Mouse (Mus musculus) intestine, embryonic 15.5 days (tissue): Measurements from ENCODE around the gene Ndufa8. TPM values are rescaled to one million over a fixed set of nuclear protein-coding genes. Genes with fewer than 3 reads are reported as not detected.

Source experiments
- ATAC-seq: fragments of 200-750 bp; cut with Nextera tagmentation; 2 replicates; pipeline ENCODE4 v1.8.0; 2017; ENCODE audit warnings: moderate TSS enrichment, moderate library complexity
- H3K27ac ChIP-seq: fragments of 300-500 bp; sonication (generic); 2 replicates; pipeline ENCODE4 v1.5.1; 2015; ENCODE audit warnings: mild to moderate bottlenecking, inconsistent platforms
- H3K27me3 ChIP-seq: fragments of 300-500 bp; sonication (generic); replicated peaks from 2 replicates; pipeline ENCODE4 v1.6.1; 2015; ENCODE audit warnings: inconsistent platforms
- H3K36me3 ChIP-seq: fragments of 300-500 bp; sonication (generic); 2 replicates; pipeline ENCODE4 v1.6.1; 2015; ENCODE audit warnings: inconsistent platforms
- H3K4me1 ChIP-seq: fragments of 300-500 bp; sonication (generic); replicated peaks from 2 replicates; pipeline ENCODE4 v1.6.1; 2015; ENCODE audit warnings: inconsistent platforms
- H3K4me2 ChIP-seq: fragments of 300-500 bp; sonication (generic); replicated peaks from 2 replicates; pipeline ENCODE4 v1.6.1; 2015; ENCODE audit warnings: mild to moderate bottlenecking, inconsistent platforms
- H3K4me3 ChIP-seq: fragments of 300-500 bp; sonication (generic); replicated peaks from 2 replicates; pipeline ENCODE4 v1.5.1; 2015; ENCODE audit warnings: inconsistent platforms
- H3K9ac ChIP-seq: fragments of 300-500 bp; sonication (generic); 2 replicates; pipeline ENCODE4 v1.6.1; 2015; ENCODE audit warnings: inconsistent platforms
- H3K9me3 ChIP-seq: fragments of 300-500 bp; sonication (generic); 2 replicates; pipeline ENCODE4 v1.6.1; 2016; ENCODE audit warnings: inconsistent platforms
- WGBS: fragments of 180-500 bp; shearing (Covaris S2); methylation state at CpG from one replicate; pipeline ENCODE4 v1.1.7; 2015; 5-methylcytosine and 5-hydroxymethylcytosine counted together
- polyA plus RNA-seq: library from polyadenylated mRNA; unstranded; fragments of >200 nt; fragmentation: Nextera tagmentation; extraction: Ambion mirVana; gene quantifications from 2 replicates; pipeline ENCODE4 v1.2.1, GENCODE M21; 2015

Ndufa8 gene
- polyA plus RNA-seq, 1 experiment from 2014 or later: 288 TPM

DNA sequence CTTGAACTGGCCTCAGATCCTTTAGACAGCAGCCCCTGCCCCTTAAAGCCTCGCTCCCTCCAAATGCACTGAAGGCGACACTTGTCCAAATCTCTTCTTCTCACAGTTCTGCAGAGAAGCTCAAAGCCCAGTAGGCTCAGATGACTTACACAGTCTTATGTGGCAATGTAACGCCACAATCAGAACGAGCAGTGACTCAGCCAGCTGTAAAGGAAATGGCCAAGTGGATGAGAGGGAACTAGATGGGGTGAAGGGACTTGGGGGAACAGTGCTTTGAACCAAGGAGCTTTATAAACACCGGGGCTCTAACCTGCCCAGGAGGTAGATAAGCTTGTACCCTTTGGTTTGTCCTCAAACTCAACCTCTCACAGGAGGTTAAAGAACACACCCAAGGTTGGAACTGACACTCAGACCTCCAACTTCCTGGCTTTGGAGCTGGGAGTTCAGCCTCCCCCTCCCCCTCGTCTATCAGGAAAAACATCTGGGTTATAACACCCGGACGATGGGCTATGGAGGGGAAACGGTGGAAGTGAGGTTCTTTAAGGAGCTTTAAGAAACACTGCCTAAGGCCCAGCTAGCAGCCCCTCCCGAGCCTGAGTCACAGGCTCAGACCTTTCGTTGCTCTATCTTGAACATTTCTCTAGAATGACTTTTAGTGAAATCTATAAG lies 13.7 kb downstream of the Ndufa8 start:
- no peak overlapping the region for H3K9ac ChIP-seq
- H3K4me2 ChIP-seq: no peak overlapping the region
- 56% methylated on average over 11 of the region's 11 CpGs for WGBS
- no peaks in the 10 kb centered on the region for H3K9me3 ChIP-seq
- ATAC-seq: peak; percentile 47; the same call in 1 of the 2 replicates
- 0 out of 2 replicates have a peak, but pooled peaks cover 3% of the 10 kb centered on the region for H3K4me1 ChIP-seq
- no peak overlapping the region for H3K4me3 ChIP-seq
- H3K27me3 ChIP-seq: no peaks in the 10 kb centered on the region
- peaks cover 10% of the 10 kb centered on the region; the same call in 1 of the 2 replicates for H3K36me3 ChIP-seq
- no peak overlapping the region for H3K27ac ChIP-seq

DNA sequence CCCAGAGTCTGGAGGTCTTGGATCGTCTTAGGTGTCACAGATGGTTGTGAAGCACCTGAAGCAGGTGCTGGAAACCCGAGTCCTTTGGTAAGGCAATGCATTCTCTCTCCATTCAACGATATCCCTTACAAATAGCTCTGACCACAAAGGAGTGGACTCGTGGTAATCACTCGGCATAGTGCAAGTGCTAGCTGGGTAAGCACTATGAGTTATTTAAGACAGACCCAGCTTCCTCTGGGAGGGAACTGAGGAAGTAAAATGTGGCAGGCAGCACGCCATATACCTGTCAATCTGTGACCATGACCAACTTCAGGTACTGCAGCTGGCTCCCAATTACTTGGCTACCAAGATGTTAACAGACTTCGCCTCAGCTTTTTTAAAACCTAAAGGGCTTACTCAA lies 14.3 kb downstream of the Ndufa8 start:
- Histone ChIP-seq H3K36me3 (peaks cover 10% of the 10 kb centered on the region; the same call in 1 of the 2 replicates), H3K4me1 (0 out of 2 replicates have a peak, but pooled peaks cover 3% of the 10 kb centered on the region), H3K9ac (no peak overlapping the region), H3K27ac (no peak overlapping the region), H3K27me3 (no peaks in the 10 kb centered on the region), H3K4me3 (no peak overlapping the region), H3K4me2 (no peak overlapping the region), H3K9me3 (no peaks in the 10 kb centered on the region)
- WGBS: 85% methylated on average over 7 of the region's 7 CpGs
- no peak for ATAC-seq

DNA sequence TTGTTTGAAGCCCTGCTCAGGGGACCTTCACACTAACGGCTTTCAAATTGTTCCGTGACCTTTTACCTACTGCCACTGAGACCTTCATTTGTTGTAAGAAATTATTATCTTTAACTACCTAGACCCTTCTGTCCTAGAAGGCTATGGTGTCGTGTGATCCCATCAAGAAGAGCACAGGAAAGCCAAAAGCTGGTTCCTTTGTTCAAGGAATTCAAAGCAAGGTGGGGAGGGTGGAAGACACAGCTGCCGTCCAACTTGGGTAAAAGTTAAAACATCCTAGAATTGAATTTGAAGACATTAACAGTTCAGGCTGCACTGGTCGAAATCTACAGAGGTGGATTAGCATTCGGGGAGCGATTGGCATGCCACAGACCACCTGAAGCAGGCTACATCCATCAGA lies 15.2 kb downstream of the Ndufa8 start:
- H3K9me3 ChIP-seq: no peaks in the 10 kb centered on the region
- WGBS: 76% methylated on average over 7 of the region's 7 CpGs
- H3K9ac ChIP-seq: no peak overlapping the region
- no peak for ATAC-seq
- H3K27ac ChIP-seq: no peak overlapping the region
- 0 out of 2 replicates have a peak, but pooled peaks cover 7% of the 10 kb centered on the region for H3K36me3 ChIP-seq
- H3K27me3 ChIP-seq: no peaks in the 10 kb centered on the region
- H3K4me1 ChIP-seq: 0 out of 2 replicates have a peak, but pooled peaks cover 3% of the 10 kb centered on the region
- H3K4me3 ChIP-seq: no peak overlapping the region
- no peak overlapping the region for H3K4me2 ChIP-seq

GRCm38 (mm10) chr2:36032884-36033283 lies 16.3 kb downstream of the Ndufa8 start:
- Histone ChIP-seq H3K9me3 (no peaks in the 10 kb centered on the region), H3K27me3 (no peaks in the 10 kb centered on the region), H3K9ac (no peak overlapping the region), H3K36me3 (0 out of 2 replicates have a peak, but pooled peaks cover 5% of the 10 kb centered on the region), H3K4me3 (no peak overlapping the region), H3K27ac (no peak overlapping the region), H3K4me1 (0 out of 2 replicates have a peak, but pooled peaks cover 3% of the 10 kb centered on the region), H3K4me2 (no peak overlapping the region)
- no peak for ATAC-seq
- WGBS: 77% methylated on average over 7 of the region's 7 CpGs

DNA sequence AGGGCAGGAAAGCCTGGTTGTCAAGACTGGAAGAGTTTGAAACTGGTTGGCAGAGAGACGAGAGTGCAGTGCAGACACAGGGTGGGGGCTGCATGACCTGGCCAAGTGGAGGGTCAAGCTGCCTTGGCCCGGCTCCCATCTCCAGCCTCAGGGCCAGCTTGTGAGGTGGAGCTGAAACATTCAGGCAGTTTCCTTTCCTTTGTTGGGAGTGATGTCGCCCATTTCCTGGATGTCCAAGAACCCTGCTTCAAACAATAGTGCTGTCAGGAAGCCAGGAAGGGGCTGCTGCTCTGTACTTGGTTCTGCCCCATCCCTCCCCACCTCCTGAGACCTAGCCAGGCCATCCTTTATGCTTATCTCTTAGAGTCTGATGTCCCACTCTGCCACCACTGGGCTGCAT lies 25.9 kb downstream of the Ndufa8 start:
- 60% methylated on average over 3 of the region's 3 CpGs for WGBS
- H3K9me3 ChIP-seq: no peaks in the 10 kb centered on the region
- H3K4me3 ChIP-seq: no peak overlapping the region
- H3K27ac ChIP-seq: no peak overlapping the region
- no peak overlapping the region for H3K9ac ChIP-seq
- H3K27me3 ChIP-seq: peaks cover 6% of the 10 kb centered on the region; the same call in 1 of the 2 replicates
- no peak for ATAC-seq
- H3K36me3 ChIP-seq: no peaks in the 10 kb centered on the region
- H3K4me2 ChIP-seq: no peak overlapping the region
- no peaks in the 10 kb centered on the region for H3K4me1 ChIP-seq

- no peak overlapping the region for H3K27ac ChIP-seq
- H3K4me2 ChIP-seq: peak overlapping the region; percentile 48
- H3K9me3 ChIP-seq: no peaks in the 10 kb centered on the region
- no peaks in the 10 kb centered on the region for H3K36me3 ChIP-seq
- peaks cover 6% of the 10 kb centered on the region; the same call in 1 of the 2 replicates for H3K27me3 ChIP-seq
- no peak overlapping the region for H3K9ac ChIP-seq
- WGBS: 7% methylated on average over 30 of the region's 32 CpGs
- no peaks in the 10 kb centered on the region for H3K4me1 ChIP-seq
- ATAC-seq: peak; percentile 51
- peak overlapping the region; percentile 13; the same call in 1 of the 2 replicates for H3K4me3 ChIP-seq
Observed at GRCm38 (mm10) chr2:36021385-36022159, 27.6 kb downstream of the Ndufa8 start.

DNA sequence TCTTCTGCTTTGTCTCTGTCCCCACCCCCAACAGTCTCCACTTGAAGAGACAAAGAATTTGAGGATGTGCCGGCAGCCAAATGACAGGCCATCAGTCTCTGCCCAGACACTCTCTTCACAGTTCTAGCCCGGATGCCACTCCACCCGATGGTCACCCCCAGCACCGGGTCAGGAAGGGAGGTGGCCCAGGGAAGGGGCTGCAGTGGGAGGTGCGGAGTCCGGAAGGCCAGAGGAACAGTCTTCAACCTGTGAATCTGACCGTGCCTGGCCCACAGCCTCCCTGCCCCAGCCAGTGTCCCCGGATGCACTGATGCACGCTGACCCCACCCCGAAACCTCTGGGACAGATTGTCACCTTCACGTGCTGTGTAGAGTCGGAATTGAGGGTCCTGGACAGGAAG lies 36.2 kb downstream of the Ndufa8 start:
- no peak overlapping the region for H3K9ac ChIP-seq
- no peak overlapping the region for H3K4me2 ChIP-seq
- WGBS: 62% methylated on average over 12 of the region's 12 CpGs
- ATAC-seq: no peak
- H3K9me3 ChIP-seq: no peaks in the 10 kb centered on the region
- H3K27me3 ChIP-seq: peaks cover 22% of the 10 kb centered on the region
- H3K27ac ChIP-seq: no peak overlapping the region
- H3K4me3 ChIP-seq: no peak overlapping the region
- no peaks in the 10 kb centered on the region for H3K36me3 ChIP-seq
- H3K4me1 ChIP-seq: peaks cover 7% of the 10 kb centered on the region

DNA sequence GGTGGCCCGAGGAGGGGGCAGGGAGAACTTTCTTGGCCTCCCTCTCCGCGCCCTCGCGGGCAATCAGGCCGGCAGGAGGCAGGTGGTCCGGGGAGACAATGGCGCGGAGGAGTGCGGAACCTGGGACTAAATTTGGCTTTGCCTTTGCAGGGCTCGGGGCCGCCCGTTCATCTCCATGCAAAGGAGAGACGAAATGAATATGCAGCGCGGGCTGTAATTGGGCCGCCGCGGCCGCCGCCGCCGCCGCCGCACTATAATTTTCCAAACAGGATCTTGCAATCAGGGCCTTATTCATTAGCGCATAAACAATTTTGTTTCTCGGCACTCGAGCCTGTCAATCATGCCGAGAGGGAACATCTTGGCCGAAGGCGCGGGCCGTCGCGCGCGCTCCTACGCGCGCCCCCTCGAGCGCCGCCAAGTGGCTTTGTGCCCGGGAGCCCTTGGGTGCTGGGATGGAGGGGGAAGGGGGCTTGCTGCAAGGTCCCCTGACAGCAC lies 37.8 kb downstream of the Ndufa8 start:
- Histone ChIP-seq H3K9ac (peak overlapping the region; percentile 48), H3K27me3 (peaks cover 22% of the 10 kb centered on the region), H3K36me3 (no peaks in the 10 kb centered on the region), H3K27ac (no peak overlapping the region), H3K4me1 (peaks cover 7% of the 10 kb centered on the region), H3K4me3 (peak overlapping the region; percentile 42), H3K4me2 (peak overlapping the region; percentile 91), H3K9me3 (no peaks in the 10 kb centered on the region)
- under 1% methylated on average over 44 of the region's 44 CpGs for WGBS
- ATAC-seq: peak; percentile 37

DNA sequence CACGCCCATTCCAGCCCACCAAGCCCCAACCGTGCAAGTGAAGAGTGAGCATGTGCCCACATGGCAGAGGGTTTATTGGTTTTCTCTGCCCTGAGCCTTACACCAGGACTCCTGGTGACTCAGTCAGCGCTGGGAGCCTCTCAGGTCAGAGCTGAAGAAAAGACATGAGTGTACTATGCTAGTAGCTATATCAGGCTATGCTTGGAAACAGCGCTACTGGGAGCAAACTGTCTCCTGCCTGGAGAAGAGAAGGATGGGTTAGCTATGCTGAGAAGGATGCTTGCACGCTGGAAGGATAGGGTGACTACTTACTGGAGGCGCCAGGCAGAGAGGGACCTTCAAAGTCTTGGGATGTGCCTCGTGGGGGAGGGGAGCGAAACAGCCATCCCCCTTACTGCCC lies 38.6 kb downstream of the Ndufa8 start:
- Histone ChIP-seq H3K27me3 (peaks cover 22% of the 10 kb centered on the region), H3K9me3 (no peaks in the 10 kb centered on the region), H3K4me2 (no peak overlapping the region; the same call in 1 of the 2 replicates), H3K27ac (no peak overlapping the region), H3K4me1 (peaks cover 7% of the 10 kb centered on the region), H3K36me3 (no peaks in the 10 kb centered on the region), H3K4me3 (0 out of 2 replicates have a peak overlapping the region, but pooled peaks have one; percentile 42), H3K9ac (no peak overlapping the region)
- 51% methylated on average over 8 of the region's 8 CpGs for WGBS
- ATAC-seq: no peak

GRCm38 (mm10) chr2:36009386-36009785 lies 39.8 kb downstream of the Ndufa8 start:
- H3K4me1 ChIP-seq: peaks cover 7% of the 10 kb centered on the region
- 25% methylated on average over 4 of the region's 4 CpGs for WGBS

DNA sequence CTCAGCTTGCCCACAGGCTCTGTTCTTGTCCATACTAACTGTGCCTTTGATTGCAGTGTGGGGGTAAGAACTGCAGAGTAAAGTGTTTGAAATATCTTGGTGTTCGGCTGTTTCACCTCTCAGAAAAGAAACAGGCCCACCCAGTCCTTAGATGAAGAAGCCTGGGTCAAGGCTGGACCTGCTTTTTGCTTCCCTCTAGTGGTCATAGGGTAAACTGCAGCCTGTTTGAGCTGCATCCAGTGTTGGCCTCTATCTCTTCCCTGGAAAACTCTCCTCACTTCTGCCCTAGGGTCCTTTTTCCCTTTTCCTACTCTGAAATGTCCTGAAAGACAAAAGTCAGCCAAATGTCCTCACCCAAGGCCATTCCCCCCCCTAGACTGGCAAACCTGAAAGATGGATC lies 41.1 kb downstream of the Ndufa8 start:
- 14% methylated on average over 1 of the region's 1 CpGs for WGBS
- H3K27ac ChIP-seq: no peak overlapping the region
- no peak overlapping the region for H3K4me3 ChIP-seq
- H3K9me3 ChIP-seq: no peaks in the 10 kb centered on the region
- no peaks in the 10 kb centered on the region for H3K36me3 ChIP-seq
- no peak overlapping the region for H3K9ac ChIP-seq
- ATAC-seq: no peak
- peaks cover 22% of the 10 kb centered on the region for H3K27me3 ChIP-seq
- H3K4me1 ChIP-seq: peaks cover 7% of the 10 kb centered on the region
- no peak overlapping the region for H3K4me2 ChIP-seq

More at GRCm38 (mm10) chr2:36009386-36009785, 39.8 kb downstream of the Ndufa8 start:
- Histone ChIP-seq H3K9me3 (no peaks in the 10 kb centered on the region), H3K27ac (no peak overlapping the region), H3K27me3 (peaks cover 22% of the 10 kb centered on the region), H3K4me2 (no peak overlapping the region), H3K36me3 (no peaks in the 10 kb centered on the region), H3K4me3 (no peak overlapping the region), H3K9ac (no peak overlapping the region)
- ATAC-seq: peak; percentile 58

DNA sequence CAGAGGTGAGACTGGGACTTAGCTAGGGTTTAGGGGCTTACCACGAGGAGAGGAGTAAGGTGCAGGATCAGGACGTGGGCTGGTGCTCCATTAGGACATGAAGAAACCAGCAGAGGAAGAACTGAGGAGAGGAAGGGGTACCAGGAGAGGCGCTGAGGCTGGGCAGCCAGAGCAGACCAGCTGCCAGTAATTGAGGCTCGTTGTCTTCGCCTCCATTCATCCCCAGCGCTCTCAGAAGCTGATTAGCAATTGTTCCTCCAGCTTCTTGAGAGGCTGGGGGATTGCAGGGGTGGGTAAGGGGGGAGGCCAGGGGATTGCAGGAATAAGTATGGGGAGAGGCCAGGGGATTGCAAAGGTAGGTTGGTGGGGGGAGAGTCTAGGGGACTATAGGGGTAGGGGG lies 47.0 kb downstream of the Ndufa8 start:
- WGBS: 43% methylated on average over 6 of the region's 6 CpGs
- H3K9ac ChIP-seq: no peak overlapping the region
- H3K36me3 ChIP-seq: no peaks in the 10 kb centered on the region
- no peak overlapping the region for H3K27ac ChIP-seq
- H3K27me3 ChIP-seq: no peaks in the 10 kb centered on the region
- H3K9me3 ChIP-seq: no peaks in the 10 kb centered on the region
- H3K4me2 ChIP-seq: no peak overlapping the region
- no peaks in the 10 kb centered on the region for H3K4me1 ChIP-seq
- no peak for ATAC-seq
- H3K4me3 ChIP-seq: no peak overlapping the region
